Mouse (Mus musculus) retina, postnatal 7 days (tissue): ENCODE results near the gene Gm20388.

Experiments
- DNase-seq: peaks from one replicate; pipeline ENCODE4 v3.0.0-alpha.2; 2012; ENCODE audit warnings: low read depth, low spot score

Gm20388 gene

GRCm38 (mm10) chr8:122011066-122011588 lies 2100.5 kb downstream of the Gm20388 start:
- no peak for DNase-seq

- no peak for DNase-seq
Observed at GRCm38 (mm10) chr8:122014606-122015005, 2104.0 kb downstream of the Gm20388 start.

GRCm38 (mm10) chr8:122018046-122018831 lies 2107.6 kb downstream of the Gm20388 start:
- DNase-seq, result no peak

GRCm38 (mm10) chr8:122019162-122019561 lies 2108.5 kb downstream of the Gm20388 start:
- DNase-seq, result no peak

- DNase-seq, result no peak
Observed at GRCm38 (mm10) chr8:122020050-122020771, 2109.6 kb downstream of the Gm20388 start.

- DNase-seq, result no peak
Observed at GRCm38 (mm10) chr8:122021725-122022124, 2111.1 kb downstream of the Gm20388 start.

GRCm38 (mm10) chr8:122022274-122022673 lies 2111.6 kb downstream of the Gm20388 start:
- DNase-seq, result no peak

GRCm38 (mm10) chr8:122022705-122023104 lies 2112.1 kb downstream of the Gm20388 start:
- no peak for DNase-seq

GRCm38 (mm10) chr8:122025546-122025945 lies 2114.9 kb downstream of the Gm20388 start:
- no peak for DNase-seq

GRCm38 (mm10) chr8:122028116-122028515 lies 2117.5 kb downstream of the Gm20388 start:
- DNase-seq, result no peak

GRCm38 (mm10) chr8:122030965-122031364 lies 2120.3 kb downstream of the Gm20388 start:
- DNase-seq, result no peak

- DNase-seq, result no peak
Observed at GRCm38 (mm10) chr8:122032741-122033140, 2122.1 kb downstream of the Gm20388 start.

GRCm38 (mm10) chr8:122035543-122035942 lies 2124.9 kb downstream of the Gm20388 start:
- no peak for DNase-seq

- no peak for DNase-seq
Observed at GRCm38 (mm10) chr8:122036325-122036724, 2125.7 kb downstream of the Gm20388 start.

- no peak for DNase-seq
Observed at GRCm38 (mm10) chr8:122037279-122037678, 2126.6 kb downstream of the Gm20388 start.

- no peak for DNase-seq
Observed at GRCm38 (mm10) chr8:122038076-122038475, 2127.4 kb downstream of the Gm20388 start.

GRCm38 (mm10) chr8:122039452-122039851 lies 2128.8 kb downstream of the Gm20388 start:
- DNase-seq, result no peak

- DNase-seq, result no peak
Observed at GRCm38 (mm10) chr8:122047206-122047870, 2136.7 kb downstream of the Gm20388 start.

GRCm38 (mm10) chr8:122049266-122049665 lies 2138.6 kb downstream of the Gm20388 start:
- no peak for DNase-seq

GRCm38 (mm10) chr8:122049923-122050322 lies 2139.3 kb downstream of the Gm20388 start:
- no peak for DNase-seq

- no peak for DNase-seq
Observed at GRCm38 (mm10) chr8:122050620-122051019, 2140.0 kb downstream of the Gm20388 start.

- DNase-seq, result no peak
Observed at GRCm38 (mm10) chr8:122055321-122055720, 2144.7 kb downstream of the Gm20388 start.
